Mouse (Mus musculus): ENCODE data around the gene Lrsam1. TPM values are rescaled to one million over a fixed set of nuclear protein-coding genes. Genes with fewer than 3 reads are reported as not detected.

Lrsam1 gene
- total RNA-seq, 1 experiment from 2014 or later: 4.0 TPM

DNA sequence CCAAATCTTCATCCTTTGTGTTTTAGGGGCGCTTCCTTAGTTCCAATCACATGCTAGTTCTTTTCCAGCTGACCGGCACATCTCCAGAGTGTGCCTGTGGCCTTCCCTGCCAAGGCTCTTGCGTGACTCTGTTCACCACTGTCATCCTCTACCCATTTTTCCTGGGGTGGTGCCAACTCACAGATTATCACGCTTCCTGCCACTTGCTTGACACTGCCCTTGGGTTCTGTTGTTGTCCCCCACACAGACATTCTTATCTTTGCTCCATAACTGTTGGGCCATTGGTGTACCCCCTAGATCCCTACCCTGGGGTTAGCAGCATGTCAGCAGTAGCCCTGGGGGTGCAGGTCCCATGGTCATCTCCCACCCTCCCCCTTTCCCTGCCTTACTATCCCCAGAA lies 57.9 kb downstream of the Lrsam1 start:
- peak; percentile 61 for ATAC-seq (replicated peaks; ENCODE audit: low read depth, poor library complexity, severe bottlenecking)

DNA sequence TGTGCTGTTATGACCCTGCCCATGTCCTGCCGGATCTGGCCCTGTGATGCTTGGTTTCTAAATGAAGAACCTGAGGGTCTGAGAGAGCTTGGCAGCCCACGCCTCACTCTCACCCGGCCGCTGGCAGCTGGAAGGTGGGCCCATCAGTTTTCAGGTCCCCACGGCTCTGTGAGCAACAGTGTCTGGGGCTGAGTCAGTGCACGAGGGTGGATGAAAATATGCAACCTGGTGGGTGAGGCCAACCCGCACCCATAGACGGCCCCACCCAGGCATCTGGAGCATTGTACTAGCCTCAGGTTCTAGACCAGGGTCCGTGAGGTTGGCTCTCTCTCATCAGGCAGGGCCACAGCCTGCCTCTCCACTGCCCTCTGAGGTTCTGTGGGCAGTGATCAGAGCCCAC lies 59.3 kb downstream of the Lrsam1 start:
- no peak for ATAC-seq (replicated peaks; ENCODE audit: low read depth, poor library complexity, severe bottlenecking)

DNA sequence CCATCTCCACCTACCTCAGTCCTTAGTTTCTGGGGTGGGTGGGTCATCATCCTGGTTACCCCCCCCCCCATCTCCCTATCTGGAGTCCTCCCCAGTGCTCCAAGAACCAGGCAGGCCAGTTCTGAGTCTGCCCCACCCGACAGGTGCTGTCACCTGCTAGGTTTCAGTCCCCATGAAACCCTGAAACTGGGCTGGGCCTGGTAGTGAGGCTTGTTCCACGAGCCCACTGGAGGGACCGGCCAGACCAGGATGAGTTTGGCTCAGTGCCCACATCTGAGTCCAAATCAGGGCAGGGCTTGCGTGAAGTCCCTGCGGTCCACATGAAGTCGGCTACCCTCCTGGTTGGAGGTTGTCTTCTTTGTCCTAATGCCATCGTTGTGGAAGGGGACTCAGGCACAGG lies 62.4 kb downstream of the Lrsam1 start:
- no peak for ATAC-seq (replicated peaks; ENCODE audit: low read depth, poor library complexity, severe bottlenecking)

DNA sequence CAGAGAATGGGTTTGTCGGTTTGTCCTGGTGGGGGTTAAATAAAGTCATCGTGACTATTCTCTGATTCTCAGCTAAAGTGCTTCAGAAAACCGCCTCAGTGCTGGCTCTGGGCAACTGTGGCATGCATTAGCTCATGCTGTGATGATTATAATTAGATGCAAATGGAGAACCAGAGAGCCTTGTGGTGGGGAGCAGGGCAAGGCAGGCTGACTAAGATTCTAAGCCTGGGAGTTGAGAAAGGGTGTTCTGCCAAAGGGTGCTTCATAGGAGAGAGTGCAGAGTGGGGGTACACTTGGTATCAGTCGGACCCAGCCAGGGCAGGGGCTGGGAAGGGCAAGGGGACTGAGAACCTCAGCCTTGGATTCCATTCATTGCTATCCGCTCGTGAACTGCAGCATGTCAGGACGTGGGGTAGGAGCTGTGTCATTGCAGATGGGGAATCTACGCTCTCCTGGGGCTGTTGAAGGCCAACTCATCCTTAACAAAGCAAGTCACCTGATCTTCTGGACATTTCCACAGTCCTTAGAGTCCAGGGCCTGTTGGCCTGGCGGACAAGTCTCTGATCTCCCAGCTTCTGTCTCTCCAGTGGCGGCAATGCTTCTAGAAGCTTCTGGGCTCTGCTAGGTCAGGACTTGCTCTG lies 64.8 kb downstream of the Lrsam1 start:
- ATAC-seq (replicated peaks; ENCODE audit: low read depth, poor library complexity, severe bottlenecking): no peak

DNA sequence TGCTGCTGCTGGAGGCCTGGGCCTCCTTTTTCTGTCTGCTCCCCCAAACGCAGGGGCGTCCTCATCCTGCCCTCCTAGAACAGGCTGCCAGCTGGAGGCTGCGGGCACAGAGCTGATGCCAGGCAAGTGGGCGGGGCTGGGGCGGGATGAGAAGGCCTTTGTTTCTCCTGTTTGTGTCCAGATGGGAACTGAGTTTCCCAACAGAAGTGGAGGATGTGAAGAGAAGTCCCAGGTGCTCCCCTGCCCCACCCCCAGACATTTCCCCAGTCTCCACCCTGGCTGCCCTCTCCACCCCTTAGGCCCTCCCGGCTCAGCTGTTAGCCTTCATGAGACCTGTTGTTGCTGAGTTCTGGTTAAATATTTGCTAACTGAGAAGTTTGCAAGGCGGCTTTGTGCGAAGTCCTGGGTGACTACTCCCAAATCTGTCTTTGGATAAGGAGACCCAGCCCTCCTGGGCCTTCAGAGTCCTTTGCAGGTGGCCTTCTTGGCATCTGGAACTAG lies 65.8 kb downstream of the Lrsam1 start:
- ATAC-seq (replicated peaks; ENCODE audit: low read depth, poor library complexity, severe bottlenecking): no peak

DNA sequence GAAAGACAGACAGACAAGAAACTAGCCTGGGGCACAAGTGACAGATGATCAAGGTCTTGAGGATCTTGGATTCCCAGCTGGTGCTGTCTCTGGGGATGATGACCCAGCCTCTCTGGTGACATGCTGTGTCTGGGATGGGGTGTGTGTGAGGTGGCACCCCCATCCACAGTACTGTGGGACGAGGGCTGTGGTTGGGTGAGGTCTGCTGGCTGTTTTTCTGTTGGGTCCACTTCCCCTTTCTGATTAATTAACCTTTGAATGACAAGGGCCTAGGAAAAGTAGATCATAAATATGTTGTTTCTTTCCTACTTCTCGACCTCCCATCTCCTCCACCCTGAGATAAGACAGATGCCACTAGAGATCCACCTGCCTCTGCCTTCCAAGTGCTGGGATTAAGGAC lies 67.3 kb downstream of the Lrsam1 start:
- peak; percentile 83 for ATAC-seq (replicated peaks; ENCODE audit: low read depth, poor library complexity, severe bottlenecking)

DNA sequence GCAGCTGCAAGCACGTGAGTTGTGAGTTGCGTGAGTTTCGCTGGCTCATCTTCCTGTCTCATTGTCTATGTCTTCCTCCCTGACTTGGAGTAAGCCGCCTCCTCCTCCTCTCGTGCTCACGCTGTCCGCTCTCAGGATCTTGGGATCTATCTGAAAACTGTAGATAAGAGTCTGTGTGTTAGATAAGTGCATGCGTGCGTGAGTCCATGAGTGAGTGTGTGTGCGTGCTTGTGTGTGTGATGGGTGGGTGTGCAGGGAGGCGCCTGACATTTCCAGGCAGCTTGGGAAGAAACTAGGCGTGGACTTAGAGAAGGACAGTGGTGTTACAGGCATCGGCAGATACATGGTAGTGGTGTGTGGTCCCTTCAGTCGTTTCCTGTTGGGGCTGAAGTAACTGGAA lies 68.9 kb downstream of the Lrsam1 start:
- no peak for ATAC-seq (replicated peaks; ENCODE audit: low read depth, poor library complexity, severe bottlenecking)

DNA sequence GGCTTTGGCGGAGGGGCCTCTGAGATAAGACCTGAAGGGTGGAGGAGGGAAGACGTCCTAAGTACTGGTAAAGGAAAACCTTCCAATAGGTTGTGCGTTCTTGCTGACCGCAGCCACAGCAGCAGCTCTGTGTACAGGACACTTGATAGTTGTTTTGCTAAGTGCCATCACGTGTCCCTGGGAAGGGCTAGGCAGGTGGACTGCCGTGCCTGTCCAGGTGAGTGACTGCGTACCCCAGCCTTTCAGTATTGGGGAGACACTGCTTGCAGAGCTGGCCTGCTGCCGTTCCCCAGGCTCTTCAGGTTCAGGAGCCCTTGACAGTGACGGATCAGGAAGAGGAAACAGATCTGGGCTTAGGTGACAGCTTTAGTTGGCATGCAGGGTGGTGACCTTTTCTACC lies 70.1 kb downstream of the Lrsam1 start:
- ATAC-seq (replicated peaks; ENCODE audit: low read depth, poor library complexity, severe bottlenecking): no peak

DNA sequence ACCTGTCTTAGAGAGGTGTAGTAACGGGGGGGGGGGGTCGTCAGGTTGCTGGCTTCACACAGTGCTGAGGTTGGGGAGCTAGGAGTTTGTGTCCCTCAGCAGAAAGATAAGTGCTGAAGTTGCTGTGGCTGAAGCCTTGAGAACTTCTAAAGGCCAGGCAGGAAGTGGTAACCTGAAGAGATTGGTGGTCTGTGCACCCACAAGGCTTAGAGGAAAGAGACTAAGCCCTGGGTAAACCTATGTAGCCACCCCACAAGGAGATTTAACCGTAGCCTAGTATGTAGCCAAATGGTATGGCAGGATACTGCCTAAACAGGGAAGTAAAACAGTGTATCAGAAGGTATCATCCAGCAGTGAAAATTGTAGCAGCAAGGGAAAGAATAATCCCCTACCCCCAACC lies 71.1 kb downstream of the Lrsam1 start:
- peak; percentile 73 for ATAC-seq (replicated peaks; ENCODE audit: low read depth, poor library complexity, severe bottlenecking)

DNA sequence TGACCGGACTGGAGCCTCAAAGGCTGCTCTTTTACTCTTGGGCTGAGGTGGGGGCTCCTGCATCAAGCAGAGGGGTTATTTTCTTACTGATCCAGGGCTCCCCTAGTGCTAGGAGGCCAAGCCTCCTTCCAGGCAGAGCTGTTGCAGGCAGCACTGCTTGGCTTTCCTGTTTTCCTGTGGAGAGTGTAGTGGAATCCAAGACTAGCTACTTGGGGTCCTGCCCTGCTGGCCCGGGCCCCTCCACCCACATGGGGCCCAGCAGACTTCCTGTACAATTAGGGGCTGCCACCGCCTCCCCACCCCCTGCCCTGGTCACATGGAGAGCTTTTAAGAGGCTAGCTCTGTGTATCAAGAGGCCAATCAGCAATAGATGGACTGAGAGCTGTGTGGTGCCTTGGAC lies 72.9 kb downstream of the Lrsam1 start:
- ATAC-seq (replicated peaks; ENCODE audit: low read depth, poor library complexity, severe bottlenecking): no peak

DNA sequence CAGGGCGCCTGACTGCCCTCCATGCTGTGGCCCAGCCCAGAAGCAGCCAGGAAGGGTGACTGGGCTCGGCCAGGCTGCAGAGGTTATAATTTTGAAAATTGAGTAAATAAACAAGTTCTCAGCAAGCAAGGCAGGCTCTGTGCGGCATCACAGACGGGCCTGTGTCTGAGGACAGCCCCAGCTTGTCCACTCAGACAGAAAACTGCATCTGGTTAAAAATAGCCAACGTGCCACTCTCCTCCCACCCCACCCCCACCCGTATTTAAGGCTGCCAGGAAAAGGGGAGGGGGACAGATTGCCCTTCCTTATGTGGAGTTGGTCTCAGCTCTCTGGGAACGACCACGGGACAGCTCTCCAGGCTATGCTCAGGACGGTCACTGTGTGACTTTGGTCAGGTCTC lies 73.4 kb downstream of the Lrsam1 start:
- ATAC-seq (replicated peaks; ENCODE audit: low read depth, poor library complexity, severe bottlenecking): no peak

DNA sequence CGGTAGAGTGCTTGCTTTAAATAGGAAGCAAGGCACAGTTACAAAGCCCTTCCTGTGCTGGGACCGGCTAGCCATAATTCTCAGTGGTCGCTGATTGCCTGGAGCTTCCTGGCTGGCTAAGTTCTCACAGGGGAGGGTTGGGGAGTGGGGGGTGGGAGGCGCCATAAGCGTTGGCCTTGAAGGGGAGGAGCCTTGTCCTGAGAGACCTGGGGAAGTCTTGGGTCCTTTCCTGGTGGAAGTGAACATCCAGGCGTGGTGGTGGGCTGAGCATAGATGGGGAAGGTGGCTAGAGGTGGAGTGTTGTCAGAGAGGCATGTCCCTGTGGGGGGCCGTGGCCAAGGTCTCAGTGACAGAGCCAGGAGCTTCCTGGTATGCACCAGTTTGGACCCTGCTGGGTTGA lies 76.7 kb downstream of the Lrsam1 start:
- 0 out of 2 replicates have a peak, but pooled peaks have one; percentile 4 for ATAC-seq (replicated peaks; ENCODE audit: low read depth, poor library complexity, severe bottlenecking)

DNA sequence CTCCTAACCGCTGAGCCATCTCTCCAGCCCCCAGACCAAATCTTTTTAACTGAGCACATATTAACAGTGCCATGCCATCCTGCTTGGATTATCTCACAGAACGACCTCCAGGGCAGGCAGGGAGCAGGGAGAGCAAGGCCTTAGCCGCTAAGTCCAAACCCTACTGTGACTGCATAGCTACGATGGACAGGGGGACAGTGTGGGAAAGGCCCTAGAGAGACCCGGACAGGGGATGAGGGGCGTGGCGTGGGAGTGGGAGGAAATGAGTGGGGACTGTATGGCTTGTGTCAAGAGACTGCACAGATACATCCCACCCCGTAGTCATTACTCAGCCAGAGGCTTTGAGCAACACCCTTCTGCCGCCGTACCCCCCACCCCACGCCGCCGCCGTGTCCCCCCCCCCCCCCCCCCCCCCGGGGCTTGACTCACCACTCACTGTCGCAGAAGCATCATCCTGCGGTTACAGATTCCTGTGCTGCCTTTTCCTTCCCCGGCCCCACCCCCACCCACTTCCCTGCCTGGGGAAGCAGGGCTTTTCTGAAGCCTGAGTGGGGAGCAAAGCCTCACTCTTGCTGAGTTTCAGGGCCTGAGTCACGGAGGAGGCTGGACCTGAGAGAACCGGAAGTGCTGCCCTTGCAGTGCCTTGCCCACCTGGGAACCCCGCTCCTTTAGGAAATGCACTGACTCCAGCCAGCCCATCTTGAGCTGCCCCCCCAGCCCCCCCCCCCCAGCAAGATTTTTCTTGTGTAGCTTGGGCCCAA lies 79.0 kb downstream of the Lrsam1 start:
- peak; percentile 43 for ATAC-seq (replicated peaks; ENCODE audit: low read depth, poor library complexity, severe bottlenecking)

DNA sequence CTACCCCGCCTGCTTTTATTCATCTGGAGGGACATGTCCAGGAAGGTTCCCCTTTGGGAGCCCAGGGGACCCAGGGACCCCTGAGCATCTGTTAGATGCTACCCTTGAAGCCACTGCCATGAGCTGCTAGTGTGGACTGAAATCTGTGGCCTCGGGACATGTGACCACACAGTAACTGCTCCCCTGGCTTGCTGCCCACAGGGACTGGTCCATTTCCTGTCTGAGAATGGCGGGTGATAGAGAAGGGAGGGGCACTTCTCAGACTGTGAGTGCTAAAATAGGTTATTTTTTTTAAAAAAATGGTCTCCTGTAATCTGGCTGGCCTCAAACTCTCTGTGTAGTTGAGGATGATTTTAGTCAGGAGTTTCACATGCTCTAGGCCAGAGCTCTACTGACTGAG lies 79.7 kb downstream of the Lrsam1 start:
- peak; percentile 40 for ATAC-seq (replicated peaks; ENCODE audit: low read depth, poor library complexity, severe bottlenecking)

DNA sequence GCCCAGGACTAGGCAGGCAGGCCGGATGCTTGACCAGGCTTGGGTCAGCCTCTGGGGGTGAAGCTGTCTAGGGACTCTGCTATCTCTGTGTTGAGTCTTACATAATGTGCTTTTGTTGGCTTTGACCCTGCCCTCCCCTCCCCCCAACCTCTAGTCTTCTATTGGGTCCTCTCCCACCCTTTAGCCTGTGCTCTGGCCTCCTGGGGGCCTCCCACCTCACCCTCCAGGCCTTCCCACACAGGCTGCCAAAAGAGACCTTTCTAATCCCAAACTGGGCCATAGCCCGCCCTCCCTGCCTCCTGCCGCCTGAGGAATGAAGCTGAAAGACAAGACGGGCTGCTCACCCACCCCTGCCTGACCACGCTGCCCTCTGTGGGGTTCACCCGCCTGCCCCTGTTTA lies 80.4 kb downstream of the Lrsam1 start:
- ATAC-seq (replicated peaks; ENCODE audit: low read depth, poor library complexity, severe bottlenecking): no peak

DNA sequence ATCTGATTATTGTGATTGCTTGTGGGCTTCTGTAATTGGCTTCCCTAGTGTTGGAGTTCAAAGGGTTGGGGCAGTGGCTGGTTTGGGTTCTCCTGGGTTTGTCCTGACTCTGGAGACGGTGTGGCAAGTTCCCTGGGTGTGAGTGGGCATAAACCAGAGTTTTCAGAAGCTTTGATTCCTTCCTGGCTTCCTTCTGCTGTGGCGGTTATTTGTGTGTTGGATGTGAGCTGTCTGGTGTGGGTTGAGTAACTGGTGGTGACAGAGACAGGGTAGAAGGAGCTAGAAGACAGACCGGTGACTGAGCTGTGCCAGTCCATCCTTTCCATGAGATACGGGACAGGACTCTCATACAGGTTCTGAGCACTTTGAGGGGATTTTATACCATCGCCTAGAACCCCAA lies 81.8 kb downstream of the Lrsam1 start:
- no peak for ATAC-seq (replicated peaks; ENCODE audit: low read depth, poor library complexity, severe bottlenecking)

DNA sequence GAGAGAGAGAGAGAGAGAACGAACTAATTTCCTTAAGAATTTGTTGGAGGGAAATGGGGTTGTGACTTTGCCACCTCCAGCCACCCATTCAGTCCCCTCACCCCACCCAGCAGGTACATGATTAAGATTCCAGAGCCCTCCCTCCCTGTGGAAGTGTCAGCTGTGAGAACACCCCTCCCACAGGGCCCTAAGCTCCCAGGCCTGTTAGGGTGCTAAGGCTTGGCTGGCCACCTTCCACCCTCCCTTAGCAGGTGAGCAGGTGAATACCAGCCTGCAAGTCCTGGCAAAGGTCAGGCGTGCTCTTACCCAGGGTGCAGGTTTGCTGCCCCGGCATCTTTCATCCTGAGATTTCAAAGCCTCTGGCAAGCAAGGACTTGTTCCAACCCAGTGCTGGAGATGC lies 83.0 kb downstream of the Lrsam1 start:
- ATAC-seq (replicated peaks; ENCODE audit: low read depth, poor library complexity, severe bottlenecking): no peak

DNA sequence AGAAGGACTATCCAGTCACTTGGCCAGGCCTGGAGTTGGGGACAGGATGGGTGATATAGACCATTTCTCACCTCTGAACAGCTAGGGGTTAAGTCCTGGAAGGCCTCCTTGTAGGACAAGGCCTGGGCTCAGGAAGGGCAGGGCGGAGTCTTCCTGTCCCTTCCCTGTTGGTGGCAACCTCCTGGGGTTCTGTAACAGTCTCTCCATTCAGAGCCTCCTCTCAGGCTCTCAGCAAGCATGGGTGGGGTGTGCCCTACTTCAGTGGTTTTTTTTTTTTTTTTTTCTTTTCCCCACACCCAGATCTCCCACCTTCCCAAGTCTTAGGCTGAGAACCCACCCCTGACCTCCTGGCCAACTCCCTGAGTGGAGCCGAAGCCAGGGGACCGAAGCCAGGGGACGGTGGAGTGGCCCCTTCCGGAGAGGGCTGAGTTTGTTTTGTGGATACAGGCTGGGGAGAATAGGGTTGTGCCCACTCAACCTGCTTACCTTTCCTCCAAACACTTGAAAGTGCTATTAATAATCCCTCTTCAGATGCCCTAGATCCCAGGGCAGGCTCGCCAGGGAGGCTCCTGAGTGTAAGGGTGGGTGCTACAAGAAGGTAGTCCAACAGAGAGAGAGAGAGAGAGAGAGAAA lies 83.5 kb downstream of the Lrsam1 start:
- no peak for ATAC-seq (replicated peaks; ENCODE audit: low read depth, poor library complexity, severe bottlenecking)

DNA sequence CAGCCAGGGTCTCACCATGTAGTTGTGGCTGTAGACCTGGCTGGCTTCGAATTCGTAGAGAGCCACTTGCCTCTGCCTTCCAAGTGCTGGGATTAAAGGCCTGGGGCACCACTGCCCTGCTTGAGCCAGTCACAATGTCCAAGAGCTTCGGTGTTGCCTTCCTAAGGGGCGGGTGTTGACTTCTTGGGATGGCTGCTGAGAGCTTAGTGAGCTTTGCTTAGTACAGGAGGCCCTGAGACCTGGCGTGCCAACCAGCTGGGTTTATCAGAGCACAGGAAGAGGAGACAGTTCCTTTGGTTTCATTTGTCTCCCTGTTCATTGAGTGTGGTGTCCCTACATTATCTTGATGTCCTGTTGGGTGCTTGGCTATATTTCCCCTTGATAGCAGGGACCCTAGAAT lies 84.1 kb downstream of the Lrsam1 start:
- ATAC-seq (replicated peaks; ENCODE audit: low read depth, poor library complexity, severe bottlenecking): no peak

DNA sequence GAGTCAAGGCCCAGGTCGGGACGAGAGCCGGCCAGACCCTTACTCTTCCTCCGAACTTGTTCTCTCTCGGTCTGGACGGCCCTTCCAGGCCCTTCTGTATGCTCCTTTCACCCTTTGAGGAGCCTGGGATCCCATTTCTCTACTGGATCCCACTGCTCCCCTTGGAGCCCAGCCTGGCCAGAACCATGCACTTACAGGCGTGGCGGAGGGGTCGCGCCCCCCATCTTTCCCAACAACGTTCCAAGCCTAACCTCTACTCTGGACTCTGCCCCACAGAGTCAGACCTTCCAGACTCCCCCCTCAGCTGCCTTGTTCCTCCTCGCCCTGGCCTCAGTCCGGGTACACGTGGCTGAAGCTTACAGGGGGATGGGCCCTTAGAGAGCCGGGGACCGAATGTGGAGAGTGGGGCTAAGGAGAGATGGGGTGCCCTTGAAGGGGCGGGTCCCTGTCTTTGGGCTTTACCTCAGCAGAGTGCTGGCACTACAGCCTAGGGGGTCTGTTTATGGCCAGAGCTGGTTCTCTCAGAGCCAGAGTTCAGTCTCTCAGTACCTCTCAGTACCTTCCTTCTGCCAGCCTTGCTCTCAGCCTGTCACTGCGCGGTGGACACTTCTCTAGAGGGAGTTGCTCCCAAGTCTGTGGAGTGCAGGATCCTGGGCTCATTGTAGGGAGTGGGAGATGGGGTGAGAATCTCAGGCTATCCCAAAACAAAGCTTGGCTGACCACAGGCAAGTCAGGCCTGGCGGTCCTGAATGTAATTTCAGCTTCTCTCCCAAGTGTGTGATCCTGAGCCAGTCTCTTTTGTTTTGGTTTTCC lies 84.7 kb downstream of the Lrsam1 start:
- ATAC-seq (replicated peaks; ENCODE audit: low read depth, poor library complexity, severe bottlenecking): peak; percentile 15; the same call in 1 of the 2 replicates
